ENCODE assay signal across 8 mouse cellular contexts in the genomic region with DNA sequence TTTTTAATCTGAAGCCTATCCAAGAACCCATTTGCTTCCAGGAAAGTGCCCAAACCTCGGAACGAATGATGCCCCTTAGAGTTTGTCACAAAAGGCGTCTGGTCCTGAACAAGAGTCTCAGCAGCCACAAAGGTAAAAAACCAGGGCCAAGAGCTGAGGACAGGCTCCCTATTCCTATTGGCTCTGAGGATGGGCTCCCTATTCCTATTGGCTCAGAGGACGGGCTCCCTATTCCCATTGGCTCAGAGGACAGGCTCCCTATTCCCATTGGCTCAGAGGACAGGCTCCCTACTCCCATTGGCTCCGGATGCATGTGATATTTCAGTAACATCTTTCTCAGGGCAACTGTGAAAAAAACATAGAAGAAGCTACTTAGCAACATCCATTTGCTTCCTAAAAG. TPM values are rescaled to one million over a fixed set of nuclear protein-coding genes. Genes with fewer than 3 reads are reported as not detected.
DNase-seq lines count a peak whose midpoint lies in the region; ATAC-seq and TF ChIP-seq lines count a peak whose summit lies in the region.

No protein-coding gene starts in this region.

- no peak for DNase-seq in heart, postnatal 25 days (ENCODE audit: low spot score)
- peak; percentile 48 for DNase-seq in CD4-positive helper T cell, adult 2 months (ENCODE audit: low read depth, low spot score)
- peak; percentile 38 for DNase-seq in stomach, postnatal 0 days (ENCODE audit: low spot score)
- no peak for DNase-seq in spleen, postnatal 14 days (ENCODE audit: low spot score in 2 of 2)
- DNase-seq in adrenal gland, adult 18-20 months (ENCODE audit: low spot score in 2 of 2): no peak

- ATAC-seq in heart, embryonic 12.5 days (ENCODE audit: insufficient number of reproducible peaks, low FRiP score): peak; percentile 70
- no peak for ATAC-seq in intestine, embryonic 16.5 days
- ATAC-seq in stomach, postnatal 0 days (ENCODE audit: low FRiP score, low TSS enrichment): peak; percentile 61; the same call in 1 of the 2 replicates

- peak overlapping the region; percentile 73 for H3K27ac ChIP-seq in heart, embryonic 12.5 days (ENCODE audit: poor library complexity, severe bottlenecking)
- H3K27ac ChIP-seq in bone marrow macrophage, adult 2 months (ENCODE audit: insufficient read depth, low read depth, low read length): peak overlapping the region; percentile 90
- 0 out of 2 replicates have a peak overlapping the region, but pooled peaks have one; percentile 19 for H3K27ac ChIP-seq in intestine, embryonic 16.5 days (ENCODE audit: low read length)
- H3K27ac ChIP-seq in stomach, postnatal 0 days (replicated peaks): peak overlapping the region; percentile 74

- TF ChIP-seq POLR2A in bone marrow macrophage, adult 2 months (IDR thresholded peaks at IDR 0.05; ENCODE audit: borderline replicate concordance, low read depth, low read length): no peak

- H3K9ac ChIP-seq in heart, embryonic 12.5 days: peak overlapping the region; percentile 15; the same call in 1 of the 2 replicates
- H3K9ac ChIP-seq in intestine, embryonic 16.5 days (ENCODE audit: low read depth, low read length): no peak overlapping the region
- no peak overlapping the region for H3K9ac ChIP-seq in stomach, postnatal 0 days (ENCODE audit: low read length)

- H3K4me3 ChIP-seq in heart, embryonic 12.5 days: 0 out of 2 replicates have a peak overlapping the region, but pooled peaks have one; percentile 14
- H3K4me3 ChIP-seq in bone marrow macrophage, adult 2 months (ENCODE audit: insufficient read depth, low read length): peak overlapping the region; percentile 58
- no peak overlapping the region for H3K4me3 ChIP-seq in intestine, embryonic 16.5 days (ENCODE audit: low read length)
- no peak overlapping the region for H3K4me3 ChIP-seq in stomach, postnatal 0 days (ENCODE audit: low read depth, low read length)

- peaks cover 47% of the 10 kb centered on the region for H3K4me1 ChIP-seq in heart, embryonic 12.5 days (replicated peaks)
- H3K4me1 ChIP-seq in bone marrow macrophage, adult 2 months (ENCODE audit: control insufficient read depth, insufficient read depth, low read length): peaks cover 42% of the 10 kb centered on the region
- H3K4me1 ChIP-seq in intestine, embryonic 16.5 days (ENCODE audit: control insufficient read depth, insufficient read depth, low read length): peaks cover 34% of the 10 kb centered on the region
- peaks cover 3% of the 10 kb centered on the region for H3K4me1 ChIP-seq in stomach, postnatal 0 days (replicated peaks; ENCODE audit: control insufficient read depth, insufficient read depth)

- intact Hi-C loops in heart, postnatal 25 days (cut with DNase I): loop anchor here (1.0 kb wide), 1 partner anchor 152 kb away; no protein-coding TSS in a partner anchor

- peaks cover 27% of the 10 kb centered on the region for H3K36me3 ChIP-seq in heart, embryonic 12.5 days
- H3K36me3 ChIP-seq in intestine, embryonic 16.5 days (ENCODE audit: control insufficient read depth, insufficient read depth, low read length): no peaks in the 10 kb centered on the region
- no peaks in the 10 kb centered on the region; the same call in 1 of the 2 replicates for H3K36me3 ChIP-seq in stomach, postnatal 0 days (ENCODE audit: control insufficient read depth, insufficient read depth, low read length)

- H3K9me3 ChIP-seq in heart, embryonic 12.5 days (replicated peaks): no peaks in the 10 kb centered on the region
- H3K9me3 ChIP-seq in intestine, embryonic 16.5 days (ENCODE audit: control insufficient read depth, low read length): no peaks in the 10 kb centered on the region
- H3K9me3 ChIP-seq in stomach, postnatal 0 days (ENCODE audit: control insufficient read depth, low read length): no peaks in the 10 kb centered on the region

- no peak for TF ChIP-seq CTCF in bone marrow macrophage, adult 2 months (IDR thresholded peaks at IDR 0.05; ENCODE audit: low read depth, low read length)
- TF ChIP-seq CTCF in stomach, postnatal 0 days (IDR thresholded peaks at IDR 0.05; ENCODE audit: low read depth): no peak

- H3K27me3 ChIP-seq in heart, embryonic 12.5 days (replicated peaks): no peaks in the 10 kb centered on the region
- no peaks in the 10 kb centered on the region for H3K27me3 ChIP-seq in intestine, embryonic 16.5 days (replicated peaks; ENCODE audit: control insufficient read depth, insufficient read depth, low read length)
- H3K27me3 ChIP-seq in stomach, postnatal 0 days (ENCODE audit: control insufficient read depth, insufficient read depth, low read length): no peaks in the 10 kb centered on the region

- peak; percentile 58 for TF ChIP-seq EP300 in stomach, postnatal 0 days (optimal IDR thresholded peaks at IDR 0.05)

- peak overlapping the region; percentile 54 for H3K4me2 ChIP-seq in heart, embryonic 12.5 days
- H3K4me2 ChIP-seq in intestine, embryonic 16.5 days (ENCODE audit: low read depth, low read length): 0 out of 2 replicates have a peak overlapping the region, but pooled peaks have one; percentile 20
- H3K4me2 ChIP-seq in stomach, postnatal 0 days (replicated peaks; ENCODE audit: low read depth): peak overlapping the region; percentile 36

- 64% methylated on average over 5 of the region's 5 CpGs for WGBS in heart, embryonic 12.5 days
- WGBS in intestine, embryonic 16.5 days: 74% methylated on average over 5 of the region's 5 CpGs
- WGBS in stomach, postnatal 0 days: 67% methylated on average over 5 of the region's 5 CpGs

RNA-seq across cellular contexts. Expression of a gene that starts 5.8 kb away (rescaled TPM):
- 68.6 and 69.2 TPM in 2 replicates for polyA plus RNA-seq in heart, embryonic 12.5 days (2016; fragmentation: Nextera tagmentation; extraction: Ambion mirVana)
- under 1 TPM; 0.34 to 0.36 TPM for total RNA-seq in heart, postnatal 25 days (2021)
- 0.68 and 0.79 TPM in 2 replicates for polyA plus RNA-seq in bone marrow macrophage, adult 2 months (2012; ENCODE audit: insufficient read depth, insufficient read length, missing spikeins)
- 78.7 and 81.9 TPM in 2 replicates for polyA plus RNA-seq in intestine, embryonic 16.5 days (2015; fragmentation: Nextera tagmentation; extraction: Ambion mirVana)
- 40.7 and 43.6 TPM in 2 replicates for polyA plus RNA-seq in stomach, postnatal 0 days (2015; fragmentation: Nextera tagmentation; extraction: Ambion mirVana)
- total RNA-seq in adrenal gland, adult 18-20 months (2021): under 1 TPM in 1 of 2 experiments, not detected in 1; 0.10 TPM

RNA-seq across cellular contexts. Expression of a gene that starts 54.9 kb away (rescaled TPM):
- polyA plus RNA-seq in heart, embryonic 12.5 days (2016; fragmentation: Nextera tagmentation; extraction: Ambion mirVana): 72.2 and 72.5 TPM in 2 replicates
- total RNA-seq in heart, postnatal 25 days (2021): 10 to 100 TPM; 24.8 to 34.4 TPM
- 94.2 and 103 TPM in 2 replicates for polyA plus RNA-seq in bone marrow macrophage, adult 2 months (2012; ENCODE audit: insufficient read depth, insufficient read length, missing spikeins)
- polyA plus RNA-seq in intestine, embryonic 16.5 days (2015; fragmentation: Nextera tagmentation; extraction: Ambion mirVana): 68.7 and 71.3 TPM in 2 replicates
- 34.6 and 35.4 TPM in 2 replicates for polyA plus RNA-seq in stomach, postnatal 0 days (2015; fragmentation: Nextera tagmentation; extraction: Ambion mirVana)
- 100 to 1,000 TPM; 102 to 111 TPM for total RNA-seq in adrenal gland, adult 18-20 months (2021)

Comparison
In these comparisons a context has a peak if more than half of its experiments do, and no peak if none do; other contexts are left out.
1. H3K27ac ChIP-seq: peak in every context shown above with its lines; median percentile 90 in bone marrow macrophage, adult 2 months; 74 in stomach, postnatal 0 days; 73 in heart, embryonic 12.5 days; 19 in intestine, embryonic 16.5 days.
2. H3K4me3 ChIP-seq: peak in heart, embryonic 12.5 days (single experiment) and bone marrow macrophage, adult 2 months (single experiment); none in intestine, embryonic 16.5 days (single experiment) and stomach, postnatal 0 days (single experiment).
3. DNase-seq: peak in CD4-positive helper T cell, adult 2 months (single experiment) and stomach, postnatal 0 days (single experiment); none in heart, postnatal 25 days (single experiment), spleen, postnatal 14 days (0 of 2) and adrenal gland, adult 18-20 months (0 of 2).
4. RNA of a gene that starts 5.8 kb away (polyA plus RNA-seq): 78.7 to 81.9 TPM in intestine, embryonic 16.5 days, 68.6 to 69.2 TPM in heart, embryonic 12.5 days and 40.7 to 43.6 TPM in stomach, postnatal 0 days; 0.68 to 0.79 TPM in bone marrow macrophage, adult 2 months; every median in the first group is over 10 times any median in the second.
5. Peak in every context shown above with its lines, with median percentiles within 50 percentile points of each other: H3K4me2 ChIP-seq.